Mouse (Mus musculus) testis, adult 2 months (tissue): ENCODE data around the gene Sec62.

Experiments used
- CTCF ChIP-seq: fragments of 200-500 bp; IDR thresholded peaks from 2 replicates; pipeline ENCODE4 v1.5.1; 2012; ENCODE audit warnings: low read depth, mild to moderate bottlenecking, inconsistent platforms, low read length, moderate library complexity; ENCODE audit not compliant: control insufficient read depth, insufficient read depth, insufficient replicate concordance
- POLR2A ChIP-seq: fragments of 200-500 bp; IDR thresholded peaks from 2 replicates; pipeline ENCODE4 v1.6.1; 2012; ENCODE audit warnings: low read depth, mild to moderate bottlenecking, inconsistent platforms, low read length, moderate library complexity; ENCODE audit not compliant: control insufficient read depth

DNA sequence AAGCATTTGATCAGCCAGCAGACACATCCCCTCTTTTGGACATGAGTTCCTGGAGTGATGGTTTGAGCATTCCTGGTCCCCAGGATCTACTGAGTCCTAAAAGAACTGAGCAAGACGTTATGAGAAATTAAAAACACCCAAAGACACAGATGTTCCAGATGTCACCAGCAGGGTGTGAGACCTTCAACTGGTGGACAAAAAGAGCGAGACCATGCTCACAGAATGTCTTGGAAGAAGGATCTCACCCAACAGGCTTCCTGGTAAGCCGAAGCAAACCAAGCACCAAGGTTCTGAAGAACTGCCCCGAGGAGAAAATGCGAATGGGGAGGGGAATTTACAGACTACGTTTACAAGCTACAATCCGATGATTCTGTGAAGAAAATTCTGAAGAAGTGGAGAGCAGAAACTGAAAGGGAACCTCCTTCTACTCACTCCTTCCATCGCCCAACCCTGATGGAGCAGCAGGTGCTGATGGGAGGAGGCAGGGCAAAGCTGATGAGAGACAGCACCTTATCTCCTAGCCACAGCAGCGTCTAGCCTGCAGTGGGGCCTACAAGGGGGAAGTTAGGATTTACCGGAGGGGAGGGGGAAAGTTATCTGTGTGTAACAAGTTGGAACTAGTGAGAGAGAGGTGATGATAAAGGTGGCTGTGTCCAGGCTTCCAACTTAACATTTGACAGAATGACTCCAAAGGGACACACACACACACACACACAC, 27.2 kb upstream of the Sec62 start:
- no peak for TF ChIP-seq CTCF
- TF ChIP-seq POLR2A, result no peak
